Mouse (Mus musculus) Patski (cell line): ENCODE measurements around the gene Kndc1. TPM values are rescaled to one million over a fixed set of nuclear protein-coding genes. Genes with fewer than 3 reads are reported as not detected.

Experiments
- ATAC-seq: fragments of 100-300 bp; one replicate; pipeline ENCODE4 v1.8.0; 2021
- CTCF ChIA-PET: fragments of 350-600 bp; sonication (Branson Sonifier 250); formaldehyde crosslinking; loops from one replicate; lab custom pipeline; 2022; ENCODE audit warnings: inconsistent platforms; lab: Charles Lee
- POLR2A ChIA-PET: fragments of 350-600 bp; sonication (Branson Sonifier 250); formaldehyde crosslinking; loops from one replicate; lab custom pipeline; 2022; ENCODE audit warnings: antibody characterized with exemption, inconsistent platforms; lab: Charles Lee
- DNase-seq: peaks from one replicate; pipeline ENCODE4 v3.0.0-alpha.2; 2011; ENCODE audit warnings: low read depth, low spot score
- H3K27me3 ChIP-seq: fragments of 371-371 bp; one replicate; pipeline ENCODE4 v1.5.1; 2021
- CTCF ChIP-seq: fragments of 100-300 bp; IDR thresholded peaks from one replicate; pipeline ENCODE4 v1.5.1; 2021
- in situ Hi-C: fragments of 300-500 bp; cut with MboI; formaldehyde crosslinking; loops from 3 replicates; pipeline ENCODE4 v1.11.1; 2018; ENCODE audit warnings: low pct_unique_long_range_greater_than_20kb, mixed read lengths
- polyA plus RNA-seq: library from polyadenylated mRNA; unstranded; gene quantifications from one replicate; pipeline ENCODE4 v1.2.3, GENCODE M21; 2021

Kndc1 gene
- polyA plus RNA-seq, 1 experiment from 2014 or later: 0.54 TPM

DNA sequence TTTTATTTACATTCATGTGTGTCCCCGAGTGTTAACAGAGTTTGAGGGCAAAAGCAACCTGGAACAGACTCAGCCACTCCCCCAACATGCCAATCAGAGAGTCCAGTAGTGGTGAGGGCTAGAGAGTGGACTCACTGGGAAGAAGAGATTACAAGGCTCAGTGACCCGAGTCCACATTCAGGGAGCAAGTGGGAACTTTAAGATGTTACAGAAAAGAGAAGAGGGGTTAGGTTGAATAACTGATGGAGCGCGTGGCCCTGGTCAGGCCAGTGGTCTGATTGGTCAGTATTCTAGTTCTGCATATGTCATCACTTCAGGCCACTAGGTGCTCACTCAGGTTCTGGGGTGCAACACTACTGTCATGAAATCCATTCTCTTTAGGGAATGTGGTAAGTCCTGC is 72.7 kb downstream of the Kndc1 start:
- DNase-seq: no peak
- no peak for TF ChIP-seq CTCF
- no peaks in the 10 kb centered on the region for H3K27me3 ChIP-seq
- in situ Hi-C loops: loop anchor here (5.0 kb wide), 1 partner anchor 100 kb away; no protein-coding TSS in a partner anchor
- ChIA-PET CTCF (interaction anchor here (8.7 kb wide), 1 partner anchor 26 kb away, joined by 113 read pairs; the partner anchor contains the start of gene Adam8), POLR2A (no interaction called here)
- no peak for ATAC-seq

DNA sequence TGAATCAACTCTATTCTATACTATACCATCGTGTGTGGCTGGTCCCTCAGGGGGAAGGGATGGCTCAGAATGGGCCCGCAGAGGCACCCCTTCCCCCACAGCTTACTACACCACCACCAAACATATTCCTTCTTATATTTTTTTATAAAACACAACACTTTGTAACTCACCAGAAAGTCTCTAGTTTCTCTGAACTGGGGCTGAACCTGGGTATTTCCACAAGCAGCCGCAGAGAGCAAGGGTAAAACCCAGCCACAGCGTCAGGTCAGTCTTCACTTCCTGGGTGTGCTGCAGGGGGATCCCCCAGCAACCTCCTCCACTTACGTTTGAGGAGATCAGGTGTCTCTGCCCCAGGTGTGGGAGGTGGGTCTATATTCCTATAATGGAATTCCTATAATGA is 73.9 kb downstream of the Kndc1 start:
- ATAC-seq (no peak), DNase-seq (no peak)
- ChIA-PET POLR2A (interaction anchor here (0.7 kb wide), 1 partner anchor 13 kb away, joined by 3 read pairs; no protein-coding TSS in a partner anchor), CTCF (interaction anchor here (0.8 to 8.7 kb wide), 5 partner anchors 11 to 66 kb away, joined by 3 to 113 read pairs (median 7); partner anchors contain the start of gene Adam8)
- no peaks in the 10 kb centered on the region for H3K27me3 ChIP-seq
- in situ Hi-C loops: loop anchor here (5.0 kb wide), 1 partner anchor 99 kb away; no protein-coding TSS in a partner anchor
- no peak for TF ChIP-seq CTCF

DNA sequence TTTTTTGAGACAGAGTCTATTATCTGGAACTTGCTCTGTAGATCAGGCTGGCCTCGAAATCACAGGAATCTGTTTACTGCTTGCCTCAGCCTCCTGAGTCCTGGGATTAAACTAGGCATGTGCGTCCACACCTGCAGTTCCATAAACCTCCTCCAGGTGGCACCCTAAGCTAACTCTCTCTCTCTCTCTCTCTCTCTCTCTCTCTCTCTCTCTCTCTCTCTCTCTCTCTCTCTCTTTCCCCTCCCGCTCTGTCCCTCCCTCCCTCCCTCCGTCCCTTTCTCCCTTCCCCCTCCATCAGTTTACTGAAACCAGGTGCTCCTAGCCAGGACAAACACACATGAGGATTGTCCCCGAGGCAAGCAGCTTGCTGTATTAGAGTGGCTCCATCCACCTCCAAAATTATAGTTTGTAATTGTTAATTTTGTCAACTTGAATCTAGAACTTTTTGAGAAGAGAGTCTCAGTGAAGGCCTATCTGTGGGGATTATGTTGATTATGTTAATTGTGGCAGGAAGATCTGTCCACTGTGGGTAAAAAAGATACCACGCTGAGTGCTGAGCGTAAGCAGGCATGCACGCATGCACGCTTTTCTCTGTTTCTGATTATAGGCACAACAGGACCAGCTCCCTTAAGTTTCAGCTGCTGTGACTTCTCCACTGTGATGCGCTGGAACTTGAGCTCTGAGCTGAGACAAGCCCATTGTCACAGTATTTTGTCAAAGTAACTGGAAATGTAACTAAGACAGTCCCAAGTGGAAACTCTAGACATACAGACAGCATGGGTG is 75.0 kb downstream of the Kndc1 start:
- ATAC-seq (no peak), DNase-seq (no peak)
- CTCF ChIA-PET: interaction anchor here (0.8 to 8.7 kb wide), 12 partner anchors 10 to 171 kb away, joined by 3 to 113 read pairs (median 4); partner anchors contain the start of gene Adam8
- in situ Hi-C loops: loop anchor here (5.0 kb wide), 1 partner anchor 98 kb away; no protein-coding TSS in a partner anchor
- H3K27me3 ChIP-seq: no peaks in the 10 kb centered on the region
- no peak for TF ChIP-seq CTCF
- POLR2A ChIA-PET: interaction anchor here (0.7 kb wide), 1 partner anchor 12 kb away, joined by 3 read pairs; no protein-coding TSS in a partner anchor

DNA sequence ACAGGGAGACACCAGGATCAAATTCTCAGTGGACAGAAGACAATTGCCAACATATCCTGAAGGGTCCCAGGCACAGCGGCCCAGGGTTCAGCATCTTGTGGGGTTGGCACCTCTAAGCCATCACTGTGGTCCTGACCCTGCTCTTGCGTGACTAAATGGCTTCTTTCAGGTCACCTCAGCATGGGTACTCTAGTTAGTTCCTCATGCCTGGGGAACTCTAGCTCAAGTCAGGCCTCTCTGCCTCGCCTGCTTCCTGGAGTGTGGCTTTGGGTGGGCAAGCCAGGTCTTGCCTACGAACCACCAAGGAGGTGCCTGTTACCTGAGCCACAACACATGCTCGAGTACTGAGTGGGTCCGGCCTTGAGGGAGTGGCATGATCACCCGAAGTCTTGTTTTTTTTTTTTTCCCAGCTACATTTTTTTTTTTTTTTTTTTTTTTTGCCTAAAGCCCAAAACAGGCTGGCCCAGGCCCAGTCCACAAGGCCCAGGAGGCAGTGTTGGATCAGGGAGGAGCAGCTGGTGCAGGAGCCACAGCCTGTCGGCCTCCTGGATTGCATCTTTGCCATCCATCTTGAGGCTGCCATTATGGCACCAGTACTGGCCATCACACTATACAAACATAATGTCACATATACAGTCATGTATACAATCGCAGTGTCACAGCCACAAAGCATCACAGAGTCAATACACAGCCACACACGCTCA is 75.9 kb downstream of the Kndc1 start:
- ChIA-PET CTCF (interaction anchor here (0.9 to 8.7 kb wide), 11 partner anchors 9 to 171 kb away, joined by 3 to 113 read pairs (median 4); partner anchors contain the start of gene Adam8), POLR2A (no interaction called here)
- ATAC-seq (no peak), DNase-seq (no peak)
- no peak for TF ChIP-seq CTCF
- in situ Hi-C loops: no loop called here
- no peaks in the 10 kb centered on the region for H3K27me3 ChIP-seq

DNA sequence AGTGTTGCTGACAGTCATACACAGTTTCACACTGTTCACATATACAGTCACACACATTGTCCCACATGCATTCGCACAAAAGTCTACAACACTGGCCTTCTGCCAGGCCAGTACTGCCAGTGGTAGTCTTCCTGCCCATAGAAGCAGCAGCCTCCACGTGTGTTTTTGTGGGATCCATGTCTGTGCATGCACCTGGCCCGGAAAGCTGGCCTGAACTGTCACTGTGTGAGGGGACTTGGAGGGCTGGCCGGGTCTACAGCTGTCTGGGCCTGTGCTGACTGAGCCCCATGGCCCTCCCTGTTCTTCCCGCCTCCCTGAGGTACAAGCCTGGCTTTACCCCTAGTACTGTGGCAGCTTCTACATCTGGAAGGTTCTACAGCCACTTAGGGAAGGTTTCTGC is 76.5 kb downstream of the Kndc1 start:
- DNase-seq (no peak), ATAC-seq (peak; percentile 24)
- ChIA-PET CTCF (interaction anchor here (1.0 to 8.7 kb wide), 8 partner anchors 14 to 383 kb away, joined by 3 to 113 read pairs (median 4); partner anchors contain the start of gene Adam8), POLR2A (no interaction called here)
- no peaks in the 10 kb centered on the region for H3K27me3 ChIP-seq
- in situ Hi-C loops: no loop called here
- TF ChIP-seq CTCF: no peak

DNA sequence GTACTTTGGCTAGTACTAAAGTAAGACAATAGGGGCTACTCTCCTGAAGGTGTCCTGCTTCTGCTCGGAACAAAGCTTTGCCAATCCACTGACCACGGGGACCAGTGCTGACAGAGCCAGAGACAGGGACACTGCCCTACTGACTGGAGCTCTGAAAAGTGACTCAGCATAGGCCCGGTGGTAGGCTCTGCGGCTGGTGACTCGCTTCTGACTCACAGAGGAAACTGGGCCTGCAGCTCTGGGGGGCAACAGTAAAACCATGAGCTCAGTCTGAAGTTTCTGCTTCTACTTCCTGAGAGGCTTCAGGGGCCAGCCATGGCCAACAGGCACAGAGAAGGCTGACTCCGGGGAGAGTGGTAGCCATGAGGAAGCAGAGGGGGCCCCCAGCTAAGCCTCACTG is 76.9 kb downstream of the Kndc1 start:
- in situ Hi-C loops: no loop called here
- ChIA-PET POLR2A (no interaction called here), CTCF (interaction anchor here (1.0 to 8.7 kb wide), 3 partner anchors 14 to 383 kb away, joined by 3 to 113 read pairs (median 4); partner anchors contain the start of gene Adam8)
- no peak for TF ChIP-seq CTCF
- H3K27me3 ChIP-seq: no peaks in the 10 kb centered on the region
- peak; percentile 97 for ATAC-seq
- DNase-seq: no peak

- CTCF ChIA-PET: interaction anchor here (1.0 to 8.7 kb wide), 2 partner anchors 10 to 20 kb away, joined by 5 to 113 read pairs; partner anchors contain the start of gene Adam8
These were observed 78.4 kb downstream of the Kndc1 start for GRCm38 (mm10) chr7:139972923-139973331.

DNA sequence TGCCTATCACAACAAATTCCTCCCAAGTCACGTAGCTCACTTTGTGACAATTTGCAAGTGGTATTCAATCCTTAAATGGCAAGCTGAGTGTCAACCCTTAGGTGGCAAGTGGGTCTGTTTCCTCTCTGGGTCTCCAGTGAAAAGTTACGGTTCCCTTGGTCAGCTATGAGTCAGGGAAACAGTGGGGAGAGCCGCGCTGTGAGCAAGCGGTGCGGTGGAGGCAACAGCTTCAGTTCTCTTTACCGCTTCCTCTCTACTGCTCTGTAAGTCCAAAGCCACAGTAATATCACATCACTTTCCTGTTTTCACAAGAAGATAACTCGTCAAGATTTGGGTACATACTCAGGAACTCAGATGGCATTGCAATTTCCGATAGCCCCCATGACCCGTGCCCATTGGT is 79.8 kb downstream of the Kndc1 start:
- H3K27me3 ChIP-seq: no peaks in the 10 kb centered on the region
- in situ Hi-C loops: no loop called here
- DNase-seq (no peak), ATAC-seq (no peak)
- CTCF ChIA-PET: interaction anchor here (8.7 kb wide), 1 partner anchor 19 kb away, joined by 113 read pairs; the partner anchor contains the start of gene Adam8
- POLR2A ChIA-PET: no interaction called here
- TF ChIP-seq CTCF: no peak

More at GRCm38 (mm10) chr7:139972923-139973331, 78.4 kb downstream of the Kndc1 start:
- TF ChIP-seq CTCF: no peak
- no peaks in the 10 kb centered on the region for H3K27me3 ChIP-seq
- peak; percentile 37 for ATAC-seq
- POLR2A ChIA-PET: no interaction called here
- in situ Hi-C loops: no loop called here
- DNase-seq: no peak

- in situ Hi-C loops: no loop called here
- H3K27me3 ChIP-seq: no peaks in the 10 kb centered on the region
- DNase-seq (no peak), ATAC-seq (no peak)
- ChIA-PET POLR2A (no interaction called here), CTCF (interaction anchor here (2.1 to 8.7 kb wide), 3 partner anchors 11 to 19 kb away, joined by 6 to 113 read pairs (median 14); partner anchors contain the start of gene Adam8)
- no peak for TF ChIP-seq CTCF
These were observed 81.0 kb downstream of the Kndc1 start for GRCm38 (mm10) chr7:139975471-139975870.

GRCm38 (mm10) chr7:139978278-139978892 is 83.9 kb downstream of the Kndc1 start, which contains the start of gene 6430531B16Rik:
TSS of gene 6430531B16Rik (minus strand) at chr7:139978755.
- CTCF ChIA-PET: interaction anchor here (3.0 kb wide), 1 partner anchor 16 kb away, joined by 14 read pairs; no protein-coding TSS in a partner anchor
- DNase-seq (no peak), ATAC-seq (no peak)
- no peaks in the 10 kb centered on the region for H3K27me3 ChIP-seq
- POLR2A ChIA-PET: no interaction called here
- no peak for TF ChIP-seq CTCF
- in situ Hi-C loops: no loop called here
